Mouse (Mus musculus): ENCODE measurements around the gene Bcl2. TPM values are rescaled to one million over a fixed set of nuclear protein-coding genes. Genes with fewer than 3 reads are reported as not detected.

Bcl2 gene
- total RNA-seq, 1 experiment from 2014 or later, result 5.4 TPM

DNA sequence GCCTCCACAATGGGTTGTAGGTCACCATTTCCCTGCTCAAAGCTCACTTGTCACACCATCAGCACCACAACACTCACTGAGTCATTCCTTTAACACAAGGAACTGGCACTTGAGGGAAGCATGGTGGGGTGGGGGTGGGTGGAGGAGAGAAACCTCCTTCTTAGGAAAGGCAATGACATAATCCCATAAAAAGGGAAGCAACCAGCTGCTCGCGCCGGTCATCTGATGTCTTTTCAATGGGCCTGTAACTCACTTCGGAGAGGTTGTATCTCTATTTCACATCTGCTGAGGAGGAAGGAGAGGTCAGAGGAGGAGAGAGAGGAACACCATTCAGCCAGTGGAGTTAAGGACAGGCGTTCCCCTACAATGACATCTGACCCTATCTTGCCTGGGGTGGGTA, 86.8 kb downstream of the Bcl2 start:
- no peak for DNase-seq

DNA sequence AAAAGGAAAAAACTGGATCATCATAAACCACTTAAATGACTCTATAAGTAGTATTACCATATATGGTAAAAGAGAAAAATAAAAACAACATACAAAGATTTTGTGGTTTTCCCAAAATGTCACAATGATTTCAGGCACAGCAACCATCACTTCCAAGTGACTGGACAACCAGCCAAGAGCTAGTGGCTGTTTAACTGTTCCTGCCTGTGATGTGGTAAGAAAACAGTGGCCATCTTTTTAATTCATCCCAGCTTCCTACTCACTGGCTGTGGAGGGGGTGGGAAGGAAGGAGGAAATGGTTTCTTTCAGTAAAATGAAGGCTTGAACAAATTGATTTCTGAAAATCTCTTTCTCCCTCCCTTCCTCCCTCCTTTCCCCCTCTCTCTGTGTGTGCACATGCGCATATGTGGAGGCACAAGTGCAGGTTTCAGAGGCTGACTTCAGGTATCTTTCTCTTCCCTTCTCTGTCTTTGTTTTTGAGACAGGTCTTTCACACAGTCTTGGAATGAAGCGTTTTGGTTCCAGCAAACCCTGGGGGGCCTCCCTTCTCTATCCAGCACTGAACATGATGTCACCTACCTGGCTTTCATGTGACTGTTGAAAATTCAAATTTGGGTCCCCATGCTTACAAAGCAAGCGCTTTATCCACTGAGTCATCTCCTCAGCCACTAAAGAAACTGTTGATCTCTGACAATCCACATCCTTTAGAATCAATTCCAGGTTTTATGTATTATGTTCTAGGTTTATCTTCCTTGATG, 93.7 kb downstream of the Bcl2 start:
- DNase-seq, result no peak

DNA sequence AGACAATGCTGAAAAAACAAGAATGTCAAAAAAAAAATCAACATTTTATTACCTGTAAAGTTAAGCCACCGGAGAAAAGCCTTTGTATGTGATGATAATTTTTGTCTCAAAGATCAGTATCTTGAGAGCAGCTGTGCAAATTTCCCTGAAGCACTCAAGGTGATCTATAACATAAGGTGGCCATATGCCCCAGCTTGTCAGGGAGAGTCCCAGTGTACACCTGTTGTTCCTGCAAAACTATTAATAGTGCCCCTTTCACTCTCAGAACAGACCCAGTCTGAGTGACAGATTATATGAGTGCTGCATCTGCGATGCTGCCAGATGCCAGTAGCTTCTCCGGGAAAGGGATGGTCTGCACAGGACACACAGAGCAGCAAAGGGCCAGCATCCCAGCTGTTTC, 95.3 kb downstream of the Bcl2 start:
- no peak for DNase-seq

- DNase-seq, result no peak
Observed at GRCm38 (mm10) chr1:106616955-106617354, 97.1 kb downstream of the Bcl2 start.

DNA sequence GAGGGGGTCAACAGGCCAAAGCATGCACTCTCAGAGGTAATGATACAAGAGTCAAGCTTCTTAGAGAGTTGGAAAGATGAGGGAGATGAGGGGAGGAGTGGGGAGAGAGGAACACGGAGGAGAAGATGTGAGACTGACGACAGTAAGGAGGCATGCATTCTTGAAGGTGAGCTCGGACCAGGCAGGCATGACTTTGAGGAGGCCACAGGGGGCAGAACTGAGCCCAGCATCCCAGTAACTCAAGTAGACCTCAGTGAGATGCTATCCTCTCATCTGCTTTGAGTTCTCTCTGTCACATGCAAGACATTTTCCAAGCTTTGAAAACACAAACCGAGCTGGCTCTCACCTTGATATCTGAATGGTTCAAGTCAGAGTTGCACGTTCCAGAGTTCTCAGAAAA, 100.7 kb downstream of the Bcl2 start:
- DNase-seq, result no peak

DNA sequence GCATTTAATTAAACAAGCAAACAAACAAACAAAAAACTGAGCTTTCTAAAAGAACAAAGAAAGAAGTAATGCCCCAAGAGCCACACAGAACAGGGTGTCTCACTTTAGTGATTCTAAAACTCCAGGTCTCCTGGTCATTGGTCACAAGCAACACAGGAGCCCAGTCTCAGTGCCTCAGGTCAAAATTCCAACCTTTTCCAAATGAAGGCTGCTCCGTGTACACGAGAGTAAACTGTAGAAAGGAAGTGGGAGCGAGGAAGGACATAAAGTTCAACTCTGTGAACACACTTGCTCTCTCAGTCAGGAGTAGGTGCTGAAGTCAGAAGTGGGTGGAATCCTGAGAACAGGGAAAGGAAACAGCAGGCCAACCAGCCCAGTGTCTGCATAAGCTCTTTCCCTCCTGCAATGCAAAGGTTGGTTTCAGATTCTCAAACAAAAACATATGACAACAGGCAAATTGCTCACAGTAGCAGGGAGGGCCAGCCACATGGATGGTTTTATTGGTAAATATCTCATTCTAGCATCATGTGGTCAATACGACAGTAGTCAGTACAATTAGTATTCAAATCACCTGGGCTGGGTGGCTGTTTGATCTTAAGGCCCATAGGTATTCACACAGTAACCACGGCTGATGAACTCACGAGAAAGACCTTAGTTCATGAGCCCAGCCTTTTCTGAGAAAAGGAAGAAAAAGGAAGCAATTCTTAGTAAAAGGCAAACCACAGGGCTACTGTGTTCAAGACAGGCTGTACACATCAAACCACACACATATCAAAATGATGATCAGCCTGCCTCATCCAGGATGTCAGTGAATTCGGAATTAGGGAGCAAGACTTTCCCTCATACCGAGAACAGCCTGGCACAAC, 101.7 kb downstream of the Bcl2 start:
- DNase-seq, result no peak

DNA sequence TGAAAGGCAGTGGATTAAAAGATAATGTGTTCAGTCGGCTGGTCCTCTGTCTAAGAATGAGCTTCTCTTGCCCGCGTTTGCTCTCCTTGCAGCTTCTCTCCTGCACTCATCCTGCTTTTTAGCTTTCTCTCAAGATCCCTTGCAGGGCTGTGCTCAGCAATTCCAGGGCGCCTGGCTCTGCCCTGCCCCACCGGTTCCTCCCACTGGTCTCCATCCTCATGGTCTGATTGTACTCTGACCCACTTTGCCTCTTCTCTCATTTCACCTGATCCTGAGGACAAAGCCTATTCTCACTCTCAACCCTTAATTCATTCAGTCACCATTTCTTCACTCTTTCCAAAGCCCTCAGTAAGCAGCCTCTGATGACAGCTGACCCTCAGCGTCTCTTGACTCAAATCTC, 102.8 kb downstream of the Bcl2 start:
- no peak for DNase-seq

GRCm38 (mm10) chr1:106608098-106608778, 105.8 kb downstream of the Bcl2 start:
- no peak for DNase-seq

GRCm38 (mm10) chr1:106606951-106607350, 107.1 kb downstream of the Bcl2 start:
- no peak for DNase-seq

DNA sequence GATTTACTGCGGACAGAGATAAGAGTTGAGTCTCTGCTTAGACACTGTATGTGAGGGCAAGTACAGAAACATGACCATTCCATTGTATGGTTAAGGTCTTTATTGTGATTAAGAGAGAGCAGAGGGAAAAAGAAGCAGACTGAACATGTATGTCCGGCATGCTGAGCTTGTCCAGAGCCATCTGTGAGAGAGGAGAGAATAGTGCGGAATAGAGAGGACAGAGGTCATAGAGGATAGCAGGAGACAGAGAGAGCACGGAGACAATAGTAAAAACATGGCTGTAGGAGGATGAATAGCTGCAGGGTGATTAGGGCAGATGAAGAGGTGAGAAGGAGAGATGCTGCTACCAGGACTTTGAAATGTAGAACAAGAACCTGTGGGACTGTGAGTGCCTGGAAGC, 110.7 kb downstream of the Bcl2 start:
- no peak for DNase-seq

GRCm38 (mm10) chr1:106602941-106603340, 111.1 kb downstream of the Bcl2 start:
- DNase-seq, result peak; percentile 22

DNA sequence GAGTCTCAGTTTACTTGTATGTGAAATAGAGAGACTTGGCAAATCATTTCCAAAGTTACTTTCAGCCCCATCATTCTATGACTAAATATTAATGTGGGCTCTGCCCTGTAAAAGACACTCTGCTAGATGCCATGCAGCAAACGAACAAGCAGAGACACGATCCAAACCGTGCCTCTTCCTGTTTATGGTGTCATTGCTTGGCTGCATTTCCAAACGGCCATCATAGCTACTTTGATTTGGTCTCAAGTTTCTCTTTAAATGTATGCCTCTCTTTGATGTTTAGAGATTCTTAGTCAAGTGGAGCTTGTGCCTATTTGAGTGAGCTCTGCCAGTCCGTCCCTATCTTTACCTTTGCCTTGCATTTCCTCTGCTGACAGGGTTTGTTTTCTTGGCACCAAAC, 111.5 kb downstream of the Bcl2 start:
- DNase-seq, result no peak

DNA sequence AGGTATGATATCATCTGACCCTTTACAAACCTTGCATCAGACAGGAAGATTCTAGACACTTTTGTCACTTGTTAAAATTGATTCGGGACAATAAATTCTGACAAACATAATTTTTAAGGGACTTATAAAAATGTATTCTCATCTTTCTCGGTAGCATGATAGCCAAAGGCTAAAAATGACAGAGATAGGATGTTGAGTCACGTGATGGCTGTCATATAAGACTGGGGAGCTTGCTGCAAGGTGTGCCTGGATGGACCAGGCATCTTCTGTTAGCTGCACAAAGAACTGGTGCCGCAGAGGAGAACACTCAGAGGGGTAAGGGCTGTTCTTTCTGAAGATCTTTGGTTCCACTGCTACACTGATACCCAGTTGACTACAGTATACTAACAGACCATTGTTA, 112.8 kb downstream of the Bcl2 start:
- no peak for DNase-seq

DNA sequence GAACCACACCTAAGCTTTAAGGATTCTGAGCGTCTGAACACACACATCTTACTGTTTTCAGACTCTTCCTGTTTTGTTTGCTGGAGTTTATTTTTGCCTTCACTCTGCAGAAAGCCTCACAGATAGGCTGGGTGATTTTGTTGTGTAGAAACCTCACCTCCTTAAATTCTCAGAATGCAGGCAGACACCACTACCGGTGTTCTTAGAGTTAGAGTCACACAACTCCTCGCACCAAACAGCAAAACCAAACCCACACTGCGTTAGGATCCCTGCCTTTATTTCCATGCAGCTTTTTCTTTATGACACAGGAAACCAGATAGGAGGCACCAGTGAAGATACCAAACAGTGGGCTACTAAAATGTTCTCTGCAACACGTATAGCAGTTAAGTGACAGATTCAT, 113.2 kb downstream of the Bcl2 start:
- DNase-seq, result no peak

DNA sequence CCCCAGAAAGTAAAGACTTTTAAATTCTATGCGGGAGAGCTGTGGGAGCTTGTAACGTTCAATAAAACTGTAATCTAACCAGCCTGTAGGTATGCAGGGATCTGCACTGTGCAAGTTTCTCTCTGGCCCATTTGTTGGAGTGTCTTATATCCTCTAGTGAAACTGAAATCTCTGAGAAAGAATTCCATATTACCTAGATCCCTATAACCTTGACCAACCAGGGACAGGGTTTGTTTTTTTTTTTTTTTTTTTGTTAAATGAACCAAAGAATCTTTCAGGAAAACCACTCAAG, 115.8 kb downstream of the Bcl2 start:
- no peak for DNase-seq

DNA sequence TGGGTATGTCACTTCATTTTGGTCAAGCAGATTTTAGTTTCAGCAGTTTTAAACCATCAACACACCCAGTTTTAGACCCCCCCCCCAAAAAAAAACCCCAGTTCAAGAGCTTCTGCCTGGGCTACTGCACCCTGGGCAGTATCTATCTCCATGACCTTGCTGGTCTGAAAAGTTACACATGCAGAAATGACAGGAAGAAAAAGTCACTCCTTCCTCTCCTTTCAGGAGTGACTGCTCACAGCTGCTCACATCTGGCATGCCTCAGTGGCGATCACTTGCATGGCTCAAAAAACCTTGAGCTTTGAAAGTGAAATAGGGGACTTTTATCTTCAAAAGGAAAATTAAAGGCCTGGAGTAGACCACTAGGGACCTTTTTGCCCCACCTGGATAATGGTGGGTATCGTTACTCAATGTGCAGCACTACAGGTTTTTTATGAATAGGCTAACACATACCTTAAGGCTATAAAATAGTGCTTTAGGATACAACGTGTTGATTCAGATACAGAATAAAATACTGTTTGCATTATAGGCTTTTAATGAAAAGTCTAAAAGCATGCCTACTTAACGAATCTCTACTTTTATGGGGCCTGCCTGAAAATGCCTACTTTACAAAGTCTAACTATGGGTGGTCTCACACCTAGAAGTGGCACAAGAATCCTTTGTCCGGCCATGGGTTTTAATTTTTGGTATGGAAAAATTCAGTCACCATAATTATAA, 116.3 kb downstream of the Bcl2 start:
- no peak for DNase-seq

DNA sequence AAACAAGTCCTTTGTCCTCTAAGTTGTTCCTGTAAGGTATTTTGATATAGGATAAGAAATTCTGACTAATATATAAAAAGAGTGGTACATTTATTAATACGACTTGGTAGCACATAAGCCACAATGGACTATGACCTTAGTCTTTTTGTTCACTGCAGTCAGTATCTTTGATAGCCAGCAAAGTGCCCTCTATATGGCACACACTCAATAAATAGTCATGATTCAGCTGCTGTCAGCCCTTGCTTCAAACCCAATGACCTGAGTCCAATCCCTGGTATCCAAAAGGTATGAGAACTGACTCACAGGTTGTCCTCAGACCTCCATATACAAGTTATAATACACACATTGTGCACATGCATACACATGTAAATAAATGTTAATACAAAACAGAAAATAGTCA, 117.7 kb downstream of the Bcl2 start:
- no peak for DNase-seq

GRCm38 (mm10) chr1:106595286-106595885, 118.7 kb downstream of the Bcl2 start:
- DNase-seq, result no peak

- DNase-seq, result no peak
Observed at GRCm38 (mm10) chr1:106591180-106591774, 122.8 kb downstream of the Bcl2 start.

DNA sequence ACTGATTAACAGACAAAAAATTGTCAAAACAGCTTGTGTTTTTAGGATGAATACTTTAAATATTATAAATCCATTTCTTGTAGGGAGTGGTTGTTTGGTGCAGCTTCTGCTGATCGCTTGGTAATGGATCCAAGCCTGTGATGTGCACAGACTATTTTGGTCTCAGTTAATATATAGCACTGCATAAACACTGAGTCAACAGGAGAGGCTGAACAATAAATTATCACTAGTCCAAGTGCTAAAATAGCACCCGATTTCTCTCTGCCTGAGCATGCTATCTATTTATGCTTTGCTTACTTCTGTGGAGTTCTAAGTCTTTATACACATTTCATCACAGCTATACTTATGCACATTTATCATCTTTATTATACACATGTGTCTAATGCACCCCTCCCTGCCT, 124.9 kb downstream of the Bcl2 start:
- no peak for DNase-seq

DNA sequence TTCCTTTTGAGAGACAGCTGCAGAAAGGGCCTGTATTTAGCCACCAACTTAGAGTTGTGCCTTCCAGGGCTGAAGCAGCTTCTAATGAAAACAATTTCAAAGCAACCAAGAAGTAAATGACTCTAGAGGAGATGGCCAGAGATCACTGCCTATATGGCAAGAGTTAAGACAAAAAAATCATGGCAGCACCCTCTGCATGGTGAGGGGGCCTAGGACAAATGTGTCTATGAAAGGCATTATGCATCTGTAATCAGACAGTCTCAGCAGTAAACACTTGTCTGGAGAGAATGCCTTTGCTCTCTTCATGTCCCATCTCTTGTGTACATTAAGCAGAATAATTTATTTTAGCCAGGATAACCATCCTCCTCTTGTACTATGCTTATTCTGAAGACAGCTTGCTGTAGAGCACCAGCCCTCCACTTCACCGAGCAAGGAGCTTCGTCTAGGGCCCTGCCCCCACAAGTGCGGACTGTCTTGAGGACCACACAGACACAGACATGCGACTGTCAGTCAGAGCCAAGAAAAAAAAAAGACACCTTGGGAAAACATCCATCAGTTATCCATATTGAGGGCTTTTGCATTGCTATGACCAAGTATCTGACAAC, 126.1 kb downstream of the Bcl2 start:
- no peak for DNase-seq
